Mouse (Mus musculus): ENCODE data around the gene Rnf168. TPM values are rescaled to one million over a fixed set of nuclear protein-coding genes. Genes with fewer than 3 reads are reported as not detected.
"Not testable (repeated sequence)": the region's sequence is repeated elsewhere in the genome, so short reads cannot be mapped to it uniquely, and the experiment has no call there.

The Rnf168 gene
- polyA plus RNA-seq, 1 experiment from 2014 or later, result 24.0 TPM

DNA sequence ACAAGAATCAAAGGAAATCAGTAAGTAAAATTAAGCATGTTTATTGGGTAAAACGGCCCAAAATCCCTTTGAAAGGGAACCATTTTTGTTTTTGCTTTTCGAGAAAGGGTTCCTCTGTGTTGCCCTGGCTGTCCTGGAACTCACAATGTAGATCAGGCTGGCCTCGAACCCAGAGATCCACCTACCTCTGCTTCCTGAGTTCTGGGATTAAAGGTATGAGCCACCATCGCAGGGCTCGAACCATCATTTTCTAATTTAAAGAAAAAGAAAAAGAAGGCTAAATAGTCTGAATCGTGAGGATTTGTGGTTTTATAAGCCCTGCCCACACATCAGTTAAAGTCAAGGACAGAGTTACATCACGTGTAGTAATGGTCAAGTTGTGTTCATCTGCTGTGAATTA, 1.1 kb downstream of the Rnf168 start:
- H3K4me1 ChIP-seq (replicated peaks), result peaks cover 28% of the 10 kb centered on the region
- no peaks in the 10 kb centered on the region for H3K27me3 ChIP-seq (ENCODE audit: insufficient read depth, poor library complexity, severe bottlenecking)
- WGBS, result 71% methylated on average over 7 of the region's 7 CpGs
- H3K4me3 ChIP-seq, result peak overlapping the region; percentile 84
- peak overlapping the region; percentile 97 for H3K27ac ChIP-seq
- H3K36me3 ChIP-seq, result peaks cover 43% of the 10 kb centered on the region
- no peak for DNase-seq (ENCODE audit: low spot score)
- H3K9me3 ChIP-seq, result peaks cover 7% of the 10 kb centered on the region

DNA sequence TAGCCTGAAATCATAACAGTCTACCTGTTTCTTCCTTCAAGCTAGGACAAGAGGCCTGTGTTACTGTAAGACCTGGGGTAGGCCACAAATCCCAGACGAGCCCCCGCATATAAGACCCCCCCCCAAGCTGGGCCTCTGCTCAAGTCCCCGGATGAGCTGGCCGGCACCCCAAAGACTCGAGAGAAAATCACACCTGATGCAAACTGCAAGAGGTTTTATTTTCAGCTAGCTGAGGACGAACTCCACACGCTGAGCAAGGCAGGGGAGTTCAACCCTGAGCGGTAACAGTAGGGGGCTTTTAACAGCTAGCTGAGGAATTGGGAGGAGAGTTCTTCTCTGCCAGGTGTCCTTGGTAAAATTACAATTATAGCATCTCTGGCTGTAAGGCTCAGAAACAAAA, 3.0 kb downstream of the Rnf168 start:
- WGBS, result 95% methylated on average over 8 of the region's 8 CpGs
- no peak overlapping the region for H3K27ac ChIP-seq
- H3K9me3 ChIP-seq, result peaks cover 7% of the 10 kb centered on the region
- H3K27me3 ChIP-seq (ENCODE audit: insufficient read depth, poor library complexity, severe bottlenecking), result no peaks in the 10 kb centered on the region
- H3K4me1 ChIP-seq (replicated peaks), result peaks cover 28% of the 10 kb centered on the region
- DNase-seq (ENCODE audit: low spot score), result no peak
- peaks cover 62% of the 10 kb centered on the region for H3K36me3 ChIP-seq
- H3K4me3 ChIP-seq, result peak overlapping the region; percentile 84

DNA sequence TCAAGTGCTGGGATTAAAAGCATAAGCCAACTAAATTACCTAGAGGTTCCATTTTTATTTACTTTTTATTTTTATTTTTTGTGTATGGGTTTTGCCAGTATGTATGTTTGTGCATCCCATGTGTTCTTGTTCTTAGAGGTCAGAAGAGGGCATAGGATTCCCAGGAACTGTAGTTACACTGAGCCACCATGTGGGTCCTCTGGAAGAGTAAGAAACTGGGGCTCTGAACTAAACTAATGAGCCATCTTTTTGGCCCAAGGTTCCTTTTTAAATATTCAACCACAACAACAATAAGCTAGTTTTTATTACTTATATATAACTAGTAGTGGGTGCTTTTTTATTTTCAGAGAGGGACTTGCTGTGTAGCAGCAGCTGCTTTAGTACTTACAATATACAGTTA, 5.3 kb downstream of the Rnf168 start:
- Histone ChIP-seq H3K36me3 (peaks cover 85% of the 10 kb centered on the region), H3K27ac (no peak overlapping the region), H3K4me1 (replicated peaks) (peaks cover 22% of the 10 kb centered on the region), H3K9me3 (peaks cover 7% of the 10 kb centered on the region), H3K27me3 (ENCODE audit: insufficient read depth, poor library complexity, severe bottlenecking) (no peaks in the 10 kb centered on the region), H3K4me3 (no peak overlapping the region)
- no peak for DNase-seq (ENCODE audit: low spot score)

DNA sequence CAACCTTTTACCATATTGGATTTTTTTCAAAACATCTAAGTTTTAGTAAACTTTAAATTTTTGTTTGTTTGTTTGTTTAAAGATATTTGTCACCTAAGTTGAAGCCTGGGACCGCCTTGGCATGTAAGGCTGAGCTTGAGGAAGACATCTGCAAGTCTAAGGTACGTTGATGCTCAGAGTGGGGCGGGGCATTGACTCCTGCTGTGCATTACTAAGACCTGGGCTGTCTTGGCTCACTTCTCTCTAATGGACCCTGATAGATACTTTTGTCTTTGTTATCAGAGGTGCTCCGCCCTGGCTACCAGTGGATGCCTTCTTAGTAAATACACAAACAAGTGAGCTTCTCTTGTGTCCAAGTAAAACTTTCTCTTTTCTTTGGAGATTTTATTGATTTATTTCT, 14.6 kb downstream of the Rnf168 start:
- Histone ChIP-seq H3K9me3 (peaks cover 11% of the 10 kb centered on the region; the same call in 1 of the 2 replicates), H3K4me3 (no peak overlapping the region), H3K36me3 (peaks cover 63% of the 10 kb centered on the region), H3K4me1 (replicated peaks) (no peaks in the 10 kb centered on the region), H3K27ac (no peak overlapping the region), H3K27me3 (ENCODE audit: insufficient read depth, poor library complexity, severe bottlenecking) (no peaks in the 10 kb centered on the region)
- 94% methylated on average over 4 of the region's 4 CpGs for WGBS
- DNase-seq (ENCODE audit: low spot score), result no peak

DNA sequence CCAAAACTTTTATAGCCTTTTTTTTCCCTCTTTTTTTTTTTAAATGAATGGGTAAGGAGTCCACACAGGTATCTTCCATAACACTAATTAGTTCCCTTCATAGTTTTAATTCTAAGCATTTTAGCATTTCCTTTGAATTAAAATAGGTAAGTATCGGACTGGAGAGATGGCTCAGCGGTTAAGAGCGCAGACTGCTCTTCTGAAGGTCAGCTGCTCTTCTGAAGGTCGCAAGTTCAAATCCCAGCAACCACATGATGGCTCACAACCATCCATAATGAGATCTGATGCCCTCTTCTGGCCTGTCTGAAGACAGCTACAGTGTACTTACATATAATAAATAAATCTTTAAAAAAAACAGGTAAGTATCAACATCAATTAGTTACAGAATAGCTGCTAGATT, 22.4 kb downstream of the Rnf168 start:
- Histone ChIP-seq H3K36me3 (peaks cover 75% of the 10 kb centered on the region), H3K9me3 (peaks cover 11% of the 10 kb centered on the region; the same call in 1 of the 2 replicates)
- H3K27ac ChIP-seq; H3K4me3 ChIP-seq; H3K27me3 ChIP-seq (ENCODE audit: insufficient read depth, poor library complexity, severe bottlenecking); H3K4me1 ChIP-seq (replicated peaks); DNase-seq (ENCODE audit: low spot score): not testable (repeated sequence)
- WGBS, result 96% methylated on average over 4 of the region's 4 CpGs

- no peak for DNase-seq (ENCODE audit: low spot score)
- H3K4me3 ChIP-seq, result no peak overlapping the region
- H3K36me3 ChIP-seq, result peaks cover 49% of the 10 kb centered on the region
- no peaks in the 10 kb centered on the region for H3K9me3 ChIP-seq
- no peaks in the 10 kb centered on the region for H3K4me1 ChIP-seq (replicated peaks)
- no peaks in the 10 kb centered on the region for H3K27me3 ChIP-seq (ENCODE audit: insufficient read depth, poor library complexity, severe bottlenecking)
- no peak overlapping the region for H3K27ac ChIP-seq
- 45% methylated on average over 1 of the region's 1 CpGs for WGBS
Observed at GRCm38 (mm10) chr16:32303046-32303445, 25.8 kb downstream of the Rnf168 start.

DNA sequence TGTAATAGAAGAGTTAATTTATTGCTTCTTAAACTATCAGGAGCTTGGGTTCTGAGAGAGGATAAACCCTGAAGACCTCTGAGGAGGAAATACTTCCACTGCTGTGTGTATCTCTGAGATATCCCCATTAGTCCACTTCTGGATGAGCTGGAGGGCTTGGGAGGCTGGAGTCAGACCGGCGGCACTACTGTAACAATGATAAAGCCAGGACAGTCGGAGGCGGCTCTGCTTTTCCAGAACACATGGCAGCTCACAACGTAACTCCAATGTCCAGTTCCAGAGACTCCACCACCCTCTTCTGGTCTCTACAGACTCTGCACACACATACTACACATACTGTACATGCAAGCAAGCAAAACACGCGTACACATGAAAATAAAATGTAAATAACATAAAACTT, 26.6 kb downstream of the Rnf168 start:
- Histone ChIP-seq H3K9me3 (no peaks in the 10 kb centered on the region), H3K27ac (no peak overlapping the region), H3K36me3 (peaks cover 41% of the 10 kb centered on the region), H3K4me3 (no peak overlapping the region), H3K27me3 (ENCODE audit: insufficient read depth, poor library complexity, severe bottlenecking) (no peaks in the 10 kb centered on the region), H3K4me1 (replicated peaks) (no peaks in the 10 kb centered on the region)
- no peak for DNase-seq (ENCODE audit: low spot score)
- WGBS, result 94% methylated on average over 7 of the region's 7 CpGs

DNA sequence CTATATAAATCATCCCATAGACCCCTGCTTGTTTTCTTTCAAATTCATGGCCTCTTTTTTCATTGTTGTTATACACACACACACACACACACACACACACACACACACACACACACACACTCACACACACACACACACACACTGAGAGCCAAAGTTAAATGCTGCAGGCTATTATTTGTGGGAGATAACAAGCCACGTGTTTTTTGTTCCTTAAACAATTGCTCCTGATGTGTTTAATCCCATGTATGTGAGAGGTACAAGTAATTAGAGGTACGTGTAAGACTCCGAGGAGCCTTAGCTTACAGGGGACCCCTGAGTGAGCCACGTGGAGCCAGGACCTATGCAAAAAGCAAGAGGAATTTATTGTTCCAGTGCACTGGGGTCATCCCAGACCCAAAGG, 34.7 kb downstream of the Rnf168 start:
- H3K27ac ChIP-seq, result no peak overlapping the region
- H3K9me3 ChIP-seq, result no peaks in the 10 kb centered on the region
- no peak for DNase-seq (ENCODE audit: low spot score)
- no peak overlapping the region for H3K4me3 ChIP-seq
- 83% methylated on average over 4 of the region's 4 CpGs for WGBS
- no peaks in the 10 kb centered on the region for H3K27me3 ChIP-seq (ENCODE audit: insufficient read depth, poor library complexity, severe bottlenecking)
- no peaks in the 10 kb centered on the region for H3K36me3 ChIP-seq
- H3K4me1 ChIP-seq (replicated peaks), result peaks cover 11% of the 10 kb centered on the region; the same call in 1 of the 2 replicates

DNA sequence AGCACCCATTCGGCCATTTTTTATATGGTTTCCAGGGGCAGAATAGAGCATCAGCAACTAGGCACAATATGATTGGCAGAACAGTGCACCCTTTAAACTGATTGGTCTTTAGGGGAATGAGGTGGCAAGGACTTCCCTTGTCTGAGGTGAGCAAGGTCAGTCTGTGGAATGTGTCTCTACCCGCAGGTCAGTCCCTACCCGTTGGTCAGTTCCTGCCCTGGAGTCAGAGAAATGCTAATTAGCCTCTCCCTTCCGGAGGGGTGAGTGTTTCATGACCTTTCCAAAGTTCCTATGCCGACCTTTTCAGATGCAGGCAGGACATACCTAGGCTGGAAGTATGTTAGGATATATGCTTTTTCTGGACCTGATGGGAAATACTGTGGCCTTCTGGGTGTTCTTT, 35.1 kb downstream of the Rnf168 start:
- no peaks in the 10 kb centered on the region for H3K9me3 ChIP-seq
- peaks cover 11% of the 10 kb centered on the region; the same call in 1 of the 2 replicates for H3K4me1 ChIP-seq (replicated peaks)
- H3K4me3 ChIP-seq, result no peak overlapping the region
- no peaks in the 10 kb centered on the region for H3K27me3 ChIP-seq (ENCODE audit: insufficient read depth, poor library complexity, severe bottlenecking)
- no peaks in the 10 kb centered on the region for H3K36me3 ChIP-seq
- no peak for DNase-seq (ENCODE audit: low spot score)
- H3K27ac ChIP-seq, result no peak overlapping the region
- WGBS, result 40% methylated on average over 5 of the region's 5 CpGs

DNA sequence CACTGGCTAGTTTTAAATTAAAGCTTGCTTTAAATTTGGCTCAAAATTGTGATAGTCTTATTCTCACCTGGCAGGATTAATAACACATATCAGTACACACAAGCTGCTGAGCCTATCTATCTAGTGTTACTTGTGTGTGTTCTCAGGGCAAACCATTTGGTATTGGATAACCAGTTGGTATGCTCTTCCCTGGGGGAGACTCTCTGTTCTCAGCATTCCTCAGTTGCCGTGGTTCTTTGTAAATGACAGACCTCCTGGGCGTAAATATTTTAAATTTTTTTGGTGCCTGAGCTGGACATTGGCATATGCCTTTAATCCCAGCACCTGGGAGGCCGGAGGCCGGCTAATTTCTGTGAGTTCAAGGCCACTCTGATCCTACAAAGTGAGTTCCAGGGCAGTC, 35.6 kb downstream of the Rnf168 start:
- Histone ChIP-seq H3K27ac (no peak overlapping the region), H3K4me1 (replicated peaks) (peaks cover 11% of the 10 kb centered on the region; the same call in 1 of the 2 replicates), H3K36me3 (no peaks in the 10 kb centered on the region), H3K27me3 (ENCODE audit: insufficient read depth, poor library complexity, severe bottlenecking) (no peaks in the 10 kb centered on the region), H3K9me3 (peaks cover under 1% of the 10 kb centered on the region; the same call in 1 of the 2 replicates), H3K4me3 (no peak overlapping the region)
- WGBS, result 59% methylated on average over 4 of the region's 4 CpGs
- DNase-seq (ENCODE audit: low spot score), result no peak

DNA sequence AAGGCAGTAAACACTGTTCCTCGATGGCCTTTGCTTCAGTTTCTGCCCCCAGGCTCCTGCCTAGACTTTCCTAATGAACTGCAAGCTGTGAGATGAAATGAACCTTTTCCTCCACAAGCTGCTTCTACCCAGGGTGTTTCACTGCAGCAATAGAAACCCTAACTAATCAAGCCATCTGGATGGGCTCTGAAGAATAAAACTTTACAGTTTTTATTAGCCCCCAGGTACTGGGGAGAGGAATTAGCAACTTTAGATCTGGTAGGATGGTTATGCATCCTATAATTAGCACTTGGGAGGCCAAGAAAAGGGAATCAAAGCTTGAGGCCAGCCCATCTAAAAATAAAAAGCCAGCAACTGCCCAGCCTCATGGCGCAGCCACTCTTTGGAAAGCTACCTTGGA, 39.3 kb downstream of the Rnf168 start:
- no peaks in the 10 kb centered on the region for H3K27me3 ChIP-seq (ENCODE audit: insufficient read depth, poor library complexity, severe bottlenecking)
- H3K27ac ChIP-seq, result no peak overlapping the region
- H3K4me3 ChIP-seq, result no peak overlapping the region
- H3K36me3 ChIP-seq, result no peaks in the 10 kb centered on the region
- peaks cover 3% of the 10 kb centered on the region; the same call in 1 of the 2 replicates for H3K9me3 ChIP-seq
- peaks cover 11% of the 10 kb centered on the region; the same call in 1 of the 2 replicates for H3K4me1 ChIP-seq (replicated peaks)
- no peak for DNase-seq (ENCODE audit: low spot score)
- WGBS, result 74% methylated on average over 2 of the region's 2 CpGs

DNA sequence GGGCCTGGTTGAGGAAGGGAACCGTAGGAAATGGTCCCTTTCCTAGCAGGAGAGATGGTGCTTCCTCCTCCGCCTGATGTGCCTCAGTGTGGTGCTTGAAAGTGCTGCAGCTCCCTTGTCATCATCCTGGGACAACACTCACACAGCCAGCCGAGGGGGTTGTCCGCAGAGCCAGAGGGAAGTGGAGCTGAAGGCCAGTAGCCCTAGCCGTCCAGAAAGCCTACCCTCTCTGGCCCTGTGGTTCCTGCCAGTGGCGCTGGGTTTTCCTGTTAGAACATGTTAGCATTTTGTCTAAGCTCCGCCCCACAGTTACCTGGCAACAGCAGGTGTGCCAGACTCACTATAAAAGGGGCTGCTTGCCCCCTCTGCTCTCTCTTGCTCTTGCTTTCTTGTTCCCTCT, 46.7 kb downstream of the Rnf168 start:
- no peak for DNase-seq (ENCODE audit: low spot score)
- no peaks in the 10 kb centered on the region for H3K36me3 ChIP-seq
- no peaks in the 10 kb centered on the region for H3K9me3 ChIP-seq
- no peaks in the 10 kb centered on the region for H3K27me3 ChIP-seq (ENCODE audit: insufficient read depth, poor library complexity, severe bottlenecking)
- 39% methylated on average over 7 of the region's 7 CpGs for WGBS
- H3K4me3 ChIP-seq, result no peak overlapping the region
- peaks cover 4% of the 10 kb centered on the region; the same call in 1 of the 2 replicates for H3K4me1 ChIP-seq (replicated peaks)
- H3K27ac ChIP-seq, result no peak overlapping the region

DNA sequence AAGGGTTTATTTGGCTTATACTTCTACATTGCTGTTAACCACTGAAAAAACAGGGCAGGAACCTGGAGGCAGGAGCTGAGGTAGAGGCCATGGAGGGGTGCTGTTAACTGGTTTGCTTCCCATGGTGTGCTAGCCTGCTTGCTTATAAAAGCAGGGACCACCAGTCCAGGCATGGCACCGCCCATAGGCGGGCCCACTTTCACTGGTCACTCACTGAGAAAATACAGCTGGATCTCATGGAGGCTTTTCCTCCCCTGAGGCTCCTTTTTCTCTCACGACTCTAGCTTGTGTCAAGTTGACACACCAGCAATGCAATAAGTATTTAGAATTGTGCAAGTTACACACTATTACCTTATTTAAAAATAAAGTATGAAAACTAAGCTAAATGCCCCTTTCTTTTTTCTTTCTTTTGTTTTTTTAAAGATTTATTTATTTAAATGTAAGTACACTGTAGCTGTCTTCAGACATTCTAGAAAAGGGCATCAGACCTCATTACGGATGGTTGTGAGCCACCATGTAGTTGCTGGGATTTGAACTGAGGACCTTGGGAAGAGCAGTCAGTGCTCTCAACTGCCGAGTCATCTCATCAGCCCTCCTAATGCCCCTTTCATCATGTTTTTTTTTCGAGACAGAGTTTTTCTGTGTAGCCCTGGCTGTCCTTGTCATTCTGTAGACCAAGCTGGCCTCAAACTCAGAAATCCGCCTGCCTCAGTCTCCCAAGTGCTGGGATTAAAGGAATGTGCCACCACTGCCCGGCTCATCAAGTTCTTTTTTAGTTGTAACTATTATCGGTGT, 53.8 kb downstream of the Rnf168 start:
- Histone ChIP-seq H3K4me3 (peak overlapping the region; percentile 72), H3K9me3 (no peaks in the 10 kb centered on the region), H3K4me1 (replicated peaks) (peaks cover 24% of the 10 kb centered on the region), H3K27ac (peak overlapping the region; percentile 98), H3K27me3 (ENCODE audit: insufficient read depth, poor library complexity, severe bottlenecking) (no peaks in the 10 kb centered on the region), H3K36me3 (no peaks in the 10 kb centered on the region)
- no peak for DNase-seq (ENCODE audit: low spot score)
- WGBS, result 63% methylated on average over 9 of the region's 9 CpGs

All from hindbrain, embryonic 10.5 days (tissue).